Mouse (Mus musculus) adrenal gland, adult 10 weeks (tissue): ENCODE data around the gene N4bp3. TPM values are rescaled to one million over a fixed set of nuclear protein-coding genes. Genes with fewer than 3 reads are reported as not detected.

Source experiments
- polyA plus RNA-seq: library from polyadenylated mRNA; stranded (reverse); fragments of 350-450 nt; fragmentation: Illumina TruSeq; extraction: RNeasy Lipid Tissue Mini Kit (QIAGEN cat#74804); gene quantifications from one replicate; pipeline ENCODE4 v1.2.3, GENCODE M21; 2014; ENCODE audit warnings: low read depth, low replicate concordance

The N4bp3 gene
- not detected for polyA plus RNA-seq

GRCm38 (mm10) chr11:51650691-51651515, at the start of gene N4bp3, which contains the start of gene D930048N14Rik:
TSS of gene N4bp3 (minus strand) at chr11:51650842.
TSS of gene D930048N14Rik (plus strand) at chr11:51650954.

GRCm38 (mm10) chr11:51688330-51689328, 38.0 kb upstream of the N4bp3 start, which contains the start of gene 0610009B22Rik:
TSS of gene 0610009B22Rik (minus strand) at chr11:51688874.

GRCm38 (mm10) chr11:51635525-51636322, 14.9 kb downstream of the N4bp3 start, which contains the start of gene Rmnd5b:
TSS of gene Rmnd5b (minus strand) at chr11:51635896.

GRCm38 (mm10) chr11:51619409-51620060, 31.1 kb downstream of the N4bp3 start, which contains the start of gene Nhp2:
TSS of gene Nhp2 (plus strand) at chr11:51619735.

DNA sequence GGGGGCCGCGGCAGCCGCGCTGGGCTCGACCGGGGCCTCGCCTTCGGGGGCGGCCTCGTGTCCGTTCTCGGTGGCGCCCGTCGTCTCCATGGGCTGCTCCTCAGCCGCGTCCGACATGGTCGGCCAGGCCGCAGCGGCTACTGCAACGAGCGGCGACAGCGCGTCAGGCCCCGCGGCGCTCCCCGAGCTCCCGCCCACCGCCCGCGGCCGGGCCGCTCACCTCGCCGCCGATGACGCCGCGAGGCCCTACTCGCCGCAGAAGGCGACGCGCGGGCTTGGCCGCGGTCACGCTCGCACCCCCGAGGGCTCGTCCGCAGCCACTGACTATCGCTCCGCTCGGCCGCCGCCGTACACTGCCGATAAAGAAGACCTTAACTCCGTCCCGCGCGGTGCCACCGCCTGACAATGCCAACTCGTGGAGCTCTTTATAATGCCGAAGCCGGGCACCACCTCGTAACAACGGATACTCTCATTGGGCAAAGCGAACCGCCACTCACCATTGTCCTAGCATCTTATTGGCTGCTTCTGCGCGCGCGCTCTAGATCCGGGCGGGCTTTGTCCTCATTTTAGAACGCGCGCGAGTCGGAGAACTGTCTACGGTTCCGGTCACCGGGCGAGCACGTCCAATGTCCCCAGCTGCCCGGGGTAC, 44.1 kb downstream of the N4bp3 start, which contains the start of gene Hnrnpab:
Hnrnpab (minus strand) TSS at position 401 of the 649 bp plus-strand sequence.

Other genes starting within 250 kb of the N4bp3 start
- 23.4 TPM for gene Phykpl, start 66.1 kb downstream of the N4bp3 start, polyA plus RNA-seq
- 434 TPM for gene Hnrnpab, start 44.0 kb downstream of the N4bp3 start, polyA plus RNA-seq
- gene Nhp2, start 31.1 kb downstream of the N4bp3 start, polyA plus RNA-seq = 1.8 TPM
- 13.9 TPM for gene Rmnd5b, start 14.9 kb downstream of the N4bp3 start, polyA plus RNA-seq
- gene D930048N14Rik, start 112 bp upstream of the N4bp3 start, polyA plus RNA-seq = 0.47 TPM
- 104 TPM for gene 0610009B22Rik, start 38.0 kb upstream of the N4bp3 start, polyA plus RNA-seq
- gene Sec24a, start 112.8 kb upstream of the N4bp3 start, polyA plus RNA-seq = 41.9 TPM
- gene Sar1b, start 112.8 kb upstream of the N4bp3 start, polyA plus RNA-seq = 341 TPM
- gene Jade2, start 206.8 kb upstream of the N4bp3 start, polyA plus RNA-seq = 6.2 TPM